ENCODE assay signal across 29 mouse cellular contexts in the genomic region with DNA sequence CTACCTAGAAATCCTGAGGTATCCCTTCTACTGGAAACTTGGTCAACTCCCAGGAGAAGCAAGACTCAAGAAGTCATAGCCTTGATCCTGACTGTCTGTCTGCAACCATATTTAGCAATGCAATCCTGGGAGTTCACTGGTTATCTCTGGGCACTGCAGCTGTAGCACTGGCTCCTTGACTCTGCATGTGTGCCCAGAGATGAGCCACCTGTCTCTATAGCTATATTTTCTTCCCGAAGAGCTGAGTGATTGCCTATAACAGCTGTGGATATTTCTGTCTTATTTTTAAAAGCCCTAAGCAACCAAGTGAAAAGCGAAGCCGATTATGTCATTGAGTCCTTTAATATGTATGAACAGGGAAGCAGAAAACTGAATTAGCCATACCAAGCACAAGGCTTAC. TPM values are rescaled to one million over a fixed set of nuclear protein-coding genes. Genes with fewer than 3 reads are reported as not detected.
DNase-seq lines count a peak whose midpoint lies in the region; ATAC-seq and TF ChIP-seq lines count a peak whose summit lies in the region.
"Had no signal": no experiment of that assay in that cellular context is flagged by ENCODE, and none has a peak within 500 bp of the region (broad histone marks: within the 10 kb centered on the region; RNA-seq: fewer than 3 reads in every experiment).

No protein-coding gene starts in this region.

- ATAC-seq in limb, embryonic 13.5 days (ENCODE audit: low FRiP score, low read depth), result peak; percentile 73
- ATAC-seq in embryonic facial prominence, embryonic 15.5 days (ENCODE audit: insufficient number of reproducible peaks, low FRiP score, low TSS enrichment, low read depth), result peak; percentile 60; the same call in 1 of the 2 replicates
- ATAC-seq: forebrain, embryonic 14.5 days; forebrain, postnatal 0 days; hindbrain, embryonic 16.5 days; intestine, embryonic 15.5 days; Patski had no signal

- H3K4me2 ChIP-seq in limb, embryonic 13.5 days (replicated peaks), result no peak overlapping the region
- H3K4me2 ChIP-seq in embryonic facial prominence, embryonic 15.5 days (replicated peaks), result no peak overlapping the region
- peak overlapping the region; percentile 23 for H3K4me2 ChIP-seq in myocyte (ENCODE audit: low read depth)
- H3K4me2 ChIP-seq: embryonic facial prominence, embryonic 13.5 days; heart, embryonic 12.5 days; heart, embryonic 15.5 days; hindbrain, embryonic 13.5 days; intestine, embryonic 15.5 days had no signal

- 89% methylated on average over 3 of the region's 3 CpGs for WGBS in limb, embryonic 13.5 days
- WGBS in limb, embryonic 10.5 days, result 95% methylated on average over 3 of the region's 3 CpGs
- 60% methylated on average over 3 of the region's 3 CpGs for WGBS in embryonic facial prominence, embryonic 15.5 days

- H3K4me3 ChIP-seq in limb, embryonic 13.5 days, result no peak overlapping the region
- no peak overlapping the region for H3K4me3 ChIP-seq in limb, embryonic 10.5 days
- H3K4me3 ChIP-seq in embryonic facial prominence, embryonic 15.5 days (replicated peaks), result no peak overlapping the region
- no peak overlapping the region for H3K4me3 ChIP-seq in myocyte
- H3K4me3 ChIP-seq: embryonic facial prominence, embryonic 13.5 days; heart, embryonic 12.5 days; heart, embryonic 15.5 days; hindbrain, embryonic 10.5 days; hindbrain, embryonic 13.5 days; intestine, embryonic 15.5 days had no signal

- no peak for TF ChIP-seq POLR2A in myocyte (IDR thresholded peaks at IDR 0.05; ENCODE audit: insufficient read length, low read depth)

- no peaks in the 10 kb centered on the region for H3K4me1 ChIP-seq in limb, embryonic 13.5 days
- no peaks in the 10 kb centered on the region for H3K4me1 ChIP-seq in limb, embryonic 10.5 days
- no peaks in the 10 kb centered on the region for H3K4me1 ChIP-seq in embryonic facial prominence, embryonic 15.5 days
- H3K4me1 ChIP-seq: embryonic facial prominence, embryonic 13.5 days; heart, embryonic 12.5 days; heart, embryonic 15.5 days; hindbrain, embryonic 10.5 days; hindbrain, embryonic 13.5 days; intestine, embryonic 15.5 days had no signal

- no peaks in the 10 kb centered on the region for H3K36me3 ChIP-seq in limb, embryonic 13.5 days
- H3K36me3 ChIP-seq in limb, embryonic 10.5 days, result no peaks in the 10 kb centered on the region
- H3K36me3 ChIP-seq in embryonic facial prominence, embryonic 15.5 days, result no peaks in the 10 kb centered on the region
- no peaks in the 10 kb centered on the region for H3K36me3 ChIP-seq in myocyte (ENCODE audit: control insufficient read depth, insufficient read depth)
- H3K36me3 ChIP-seq: embryonic facial prominence, embryonic 13.5 days; G1E; heart, embryonic 12.5 days; heart, embryonic 15.5 days; hindbrain, embryonic 10.5 days; hindbrain, embryonic 13.5 days; intestine, embryonic 15.5 days had no signal

- no peaks in the 10 kb centered on the region for H3K79me2 ChIP-seq in myocyte (ENCODE audit: control insufficient read depth, insufficient read depth)

- no peak overlapping the region for H3ac ChIP-seq in myocyte (ENCODE audit: control insufficient read depth, insufficient read length)

- DNase-seq in gastrocnemius, adult 18-20 months (ENCODE audit: low spot score), result peak; percentile 44
- no peak for DNase-seq in gastrocnemius, postnatal 14 days
- no peak for DNase-seq in limb, embryonic 10.5 days (ENCODE audit: low spot score)
- DNase-seq in adrenal gland, postnatal 36 days, result no peak
- DNase-seq: adrenal gland, postnatal 10 days; B cell, adult 2 months; cerebellum, adult 11 months; cerebellum, adult 2 months; cerebellum, adult 9-11 months; cerebellum, postnatal 25 days; forebrain, postnatal 0 days; heart, adult 18-20 months; heart, postnatal 10 days; heart, postnatal 36 days had no signal

- H3K9me3 ChIP-seq in limb, embryonic 13.5 days, result no peaks in the 10 kb centered on the region
- H3K9me3 ChIP-seq in limb, embryonic 10.5 days (replicated peaks), result no peaks in the 10 kb centered on the region
- no peaks in the 10 kb centered on the region for H3K9me3 ChIP-seq in embryonic facial prominence, embryonic 15.5 days (replicated peaks)
- H3K9me3 ChIP-seq: embryonic facial prominence, embryonic 13.5 days; heart, embryonic 12.5 days; heart, embryonic 15.5 days; hindbrain, embryonic 10.5 days; hindbrain, embryonic 13.5 days; intestine, embryonic 15.5 days had no signal

- H3K27me3 ChIP-seq in limb, embryonic 13.5 days, result no peaks in the 10 kb centered on the region
- no peaks in the 10 kb centered on the region for H3K27me3 ChIP-seq in limb, embryonic 10.5 days (ENCODE audit: low read depth, poor library complexity, severe bottlenecking)
- no peaks in the 10 kb centered on the region for H3K27me3 ChIP-seq in embryonic facial prominence, embryonic 15.5 days
- H3K27me3 ChIP-seq in myocyte (ENCODE audit: control insufficient read depth, insufficient read depth, insufficient read length), result no peaks in the 10 kb centered on the region
- H3K27me3 ChIP-seq: CH12.LX; embryonic facial prominence, embryonic 13.5 days; heart, embryonic 12.5 days; heart, embryonic 15.5 days; hindbrain, embryonic 13.5 days; intestine, embryonic 15.5 days had no signal

- H3K27ac ChIP-seq in limb, embryonic 13.5 days, result no peak overlapping the region
- H3K27ac ChIP-seq in limb, embryonic 10.5 days, result no peak overlapping the region
- no peak overlapping the region for H3K27ac ChIP-seq in embryonic facial prominence, embryonic 15.5 days (replicated peaks)
- H3K27ac ChIP-seq: embryonic facial prominence, embryonic 13.5 days; heart, embryonic 15.5 days; hindbrain, embryonic 10.5 days; hindbrain, embryonic 13.5 days; intestine, embryonic 15.5 days had no signal

- intact Hi-C loops in gastrocnemius, postnatal 14 days (cut with DNase I; ENCODE audit: low total_unique reads), result no loop called here

- no peak overlapping the region for H3K9ac ChIP-seq in limb, embryonic 13.5 days
- H3K9ac ChIP-seq in embryonic facial prominence, embryonic 15.5 days, result no peak overlapping the region
- H3K9ac ChIP-seq: embryonic facial prominence, embryonic 13.5 days; forebrain, postnatal 0 days; heart, embryonic 12.5 days; heart, embryonic 15.5 days; hindbrain, embryonic 13.5 days; intestine, embryonic 15.5 days had no signal

TF ChIP-seq in myocyte, 11 proteins besides CTCF, POLR2A, EP300 and RAD21:
- TF ChIP-seq CEBPB (IDR thresholded peaks at IDR 0.05; ENCODE audit: insufficient read depth, poor library complexity, severe bottlenecking) (no peak), SRF (IDR thresholded peaks at IDR 0.05; ENCODE audit: control insufficient read depth, insufficient read length, low read depth) (peak; percentile 95), E2F4 (IDR thresholded peaks at IDR 0.05; ENCODE audit: insufficient read depth) (no peak), TCF3 (IDR thresholded peaks at IDR 0.05; ENCODE audit: insufficient read length, low read depth) (peak; percentile 19), USF1 (IDR thresholded peaks at IDR 0.05; ENCODE audit: low read depth) (no peak), TCF12 (IDR thresholded peaks at IDR 0.05; ENCODE audit: insufficient read depth, poor library complexity, severe bottlenecking) (peak; percentile 83), MYOG (IDR thresholded peaks at IDR 0.05; ENCODE audit: control insufficient read depth in 1 of 3, insufficient read depth in 1 of 3, insufficient read length in 2 of 3, low read depth in 2 of 3) (peak in 2 of 3 experiments; percentile 78 to 99), MYOD1 (IDR thresholded peaks at IDR 0.05; ENCODE audit: control insufficient read depth in 1 of 3, insufficient read length in 2 of 3, low read depth in 2 of 3) (peak; percentile 78 to 99 (median 95))

RNA-seq across cellular contexts. Expression of a gene that starts 50.3 kb away (rescaled TPM):
- total RNA-seq in gastrocnemius, adult 18-20 months (2021), result 1 to 10 TPM; 1.2 to 1.3 TPM
- total RNA-seq in gastrocnemius, postnatal 14 days (2021), result 1 to 10 TPM; 3.7 to 5.5 TPM
- 4.4 and 4.6 TPM in 2 replicates for polyA plus RNA-seq in limb, embryonic 13.5 days (2015; fragmentation: Nextera tagmentation; extraction: Ambion mirVana)
- polyA plus RNA-seq in limb, embryonic 10.5 days (2016; fragmentation: Nextera tagmentation; extraction: Ambion mirVana), result 1.6 and 3.1 TPM in 2 replicates
- polyA plus RNA-seq in embryonic facial prominence, embryonic 15.5 days (2015; fragmentation: Nextera tagmentation; extraction: Ambion mirVana), result 3.5 and 4.5 TPM in 2 replicates
- polyA plus RNA-seq in myocyte (2012; fragmentation: generic; extraction: Trizol), result 0.43 TPM
- total RNA-seq in adrenal gland, postnatal 36 days (2021), result 10 to 100 TPM; 10.1 to 12.9 TPM
- total RNA-seq: CH12.LX; common myeloid progenitor, adult 5-6 weeks had no signal
- polyA plus RNA-seq: G1E, Patski had no signal
